Mouse (Mus musculus): ENCODE results near the gene Fasn.

Fasn gene

DNA sequence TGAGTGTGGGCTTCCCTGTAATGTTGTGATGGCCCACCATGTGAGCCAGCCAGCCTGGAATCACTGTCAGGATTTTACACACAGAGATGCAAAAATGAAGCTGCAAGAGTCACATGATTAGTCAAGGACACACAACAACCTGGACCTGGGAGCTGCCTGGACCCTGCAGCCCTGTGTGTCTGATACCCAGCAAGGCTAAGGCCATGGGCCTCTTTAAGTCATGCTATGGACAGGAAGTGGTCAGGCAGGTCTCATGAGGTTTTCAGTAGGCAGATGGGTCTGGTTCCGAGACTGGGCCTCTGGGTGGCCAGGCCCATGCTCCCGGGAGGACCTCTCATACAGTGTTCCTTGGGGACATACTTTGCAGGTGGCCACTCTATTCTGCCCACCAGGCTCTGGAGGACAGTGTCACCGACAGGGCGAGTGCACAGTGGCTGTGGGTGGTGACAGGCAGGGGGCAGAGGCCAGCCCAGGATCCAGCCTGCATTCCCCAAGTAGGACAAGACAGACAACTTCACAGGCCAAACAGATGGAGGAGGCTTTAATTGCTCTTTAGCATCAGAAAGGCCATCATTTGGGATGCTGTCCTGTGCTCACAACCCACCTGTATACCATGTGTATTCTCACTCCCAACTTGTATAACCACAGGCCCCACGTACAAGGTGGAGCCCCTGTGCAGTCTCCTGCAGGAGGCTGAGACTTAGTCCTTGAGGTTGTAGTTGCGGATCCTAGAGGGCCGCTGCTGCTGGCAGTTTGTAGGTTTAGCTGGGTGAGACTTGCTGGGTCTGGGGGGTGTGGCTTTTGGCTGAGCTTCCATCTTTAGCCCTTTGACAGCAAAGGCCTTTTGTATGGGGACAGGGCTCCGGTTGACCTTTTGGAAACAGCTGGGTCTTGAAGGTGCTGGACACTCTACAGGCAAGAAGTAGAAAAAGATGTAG lies 1.9 kb upstream of the Fasn start:
- DNase-seq, result no peak

DNA sequence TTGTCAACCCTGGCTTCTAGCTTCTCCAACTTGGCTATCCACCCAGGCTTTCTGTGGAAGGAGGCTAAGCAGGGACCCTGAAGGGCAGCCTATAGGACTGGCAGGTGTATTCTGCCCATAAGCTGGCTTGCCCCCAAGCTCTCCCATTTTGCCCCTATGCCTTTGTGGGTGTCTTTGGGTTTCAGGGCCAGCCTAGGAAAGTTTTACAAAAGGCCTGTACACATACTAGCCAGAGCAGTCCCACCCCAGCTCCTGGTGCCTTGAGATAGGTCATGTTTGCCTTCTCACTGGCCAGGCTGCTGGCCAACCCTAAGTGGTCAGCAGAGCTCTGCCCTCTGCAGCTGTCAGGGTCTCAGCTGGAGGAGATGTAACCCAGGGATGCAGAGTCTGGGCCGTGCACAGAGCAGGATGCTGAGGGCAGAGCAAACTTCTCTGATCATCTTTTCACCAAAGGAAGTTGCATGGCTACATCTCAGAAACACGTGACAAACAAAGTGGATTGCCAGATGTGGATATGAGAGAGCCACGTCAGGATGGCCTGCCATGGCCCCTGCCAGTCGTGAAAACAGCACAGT lies 1.0 kb upstream of the Fasn start:
- no peak for DNase-seq

DNA sequence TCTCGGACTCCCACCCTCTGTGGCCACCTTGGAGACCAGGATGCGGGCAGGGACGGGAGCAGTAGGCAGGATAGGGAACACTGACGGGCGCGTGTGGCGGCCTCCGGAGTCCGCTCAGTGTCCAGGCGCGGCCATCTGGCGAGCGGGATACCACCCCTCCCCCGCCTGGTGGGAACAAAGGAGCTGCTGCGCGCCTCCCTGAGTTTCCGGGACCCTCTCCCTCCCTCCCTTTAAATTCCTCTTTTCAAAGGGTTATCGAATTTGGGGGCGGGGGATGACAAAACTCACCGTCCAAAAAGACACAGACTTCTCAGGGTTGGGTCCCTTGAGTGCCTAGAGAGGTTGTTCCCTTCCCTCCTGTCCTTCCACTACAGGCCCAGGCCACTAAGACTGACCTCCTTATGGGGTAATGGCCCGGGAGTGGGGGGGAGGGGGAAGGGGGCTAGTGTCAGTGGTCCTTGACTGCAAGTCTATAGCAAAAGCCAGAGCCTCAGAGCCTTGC lies 491 bp upstream of the Fasn start:
- no peak for DNase-seq

- peak; percentile 81 for DNase-seq
Measured at GRCm38 (mm10) chr11:120823551-120823947, 798 bp downstream of the Fasn start.

DNA sequence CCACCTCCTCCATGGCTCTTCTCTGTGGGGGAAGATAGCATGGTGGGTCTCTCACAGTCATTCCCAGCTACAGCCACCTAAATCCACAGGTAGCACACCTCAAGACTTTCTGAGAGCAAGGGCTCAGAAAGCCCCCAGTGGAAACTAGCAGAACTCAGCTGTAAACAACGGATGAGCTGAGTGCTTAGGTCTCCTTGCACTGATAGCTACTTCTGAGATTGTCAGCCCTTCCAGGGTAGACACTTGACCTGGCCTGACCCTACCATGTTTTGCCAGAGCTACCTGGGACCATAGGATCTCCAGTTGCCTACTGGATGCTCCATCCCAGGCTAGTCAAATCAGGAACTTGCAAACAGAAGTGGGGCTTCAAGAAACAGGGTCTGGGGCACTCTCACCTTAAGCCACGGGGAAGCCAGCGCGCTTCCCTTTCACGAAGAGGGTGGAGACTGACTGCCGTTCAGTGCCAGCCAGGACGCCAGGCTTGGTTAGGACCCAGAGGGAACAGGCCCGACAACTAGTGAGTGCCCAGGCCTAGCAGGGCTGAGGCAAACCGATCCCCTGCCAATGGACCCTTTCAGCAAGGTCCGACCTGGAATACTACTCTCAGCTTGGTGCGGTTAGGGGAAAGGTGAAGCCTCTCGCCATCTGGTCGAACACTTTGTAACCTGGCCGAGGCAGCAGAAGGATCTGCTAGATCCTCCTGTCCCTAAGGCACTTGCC lies 1.4 kb downstream of the Fasn start:
- DNase-seq, result peak; percentile 43

GRCm38 (mm10) chr11:120822321-120822720 lies 2.0 kb downstream of the Fasn start:
- DNase-seq, result no peak

DNA sequence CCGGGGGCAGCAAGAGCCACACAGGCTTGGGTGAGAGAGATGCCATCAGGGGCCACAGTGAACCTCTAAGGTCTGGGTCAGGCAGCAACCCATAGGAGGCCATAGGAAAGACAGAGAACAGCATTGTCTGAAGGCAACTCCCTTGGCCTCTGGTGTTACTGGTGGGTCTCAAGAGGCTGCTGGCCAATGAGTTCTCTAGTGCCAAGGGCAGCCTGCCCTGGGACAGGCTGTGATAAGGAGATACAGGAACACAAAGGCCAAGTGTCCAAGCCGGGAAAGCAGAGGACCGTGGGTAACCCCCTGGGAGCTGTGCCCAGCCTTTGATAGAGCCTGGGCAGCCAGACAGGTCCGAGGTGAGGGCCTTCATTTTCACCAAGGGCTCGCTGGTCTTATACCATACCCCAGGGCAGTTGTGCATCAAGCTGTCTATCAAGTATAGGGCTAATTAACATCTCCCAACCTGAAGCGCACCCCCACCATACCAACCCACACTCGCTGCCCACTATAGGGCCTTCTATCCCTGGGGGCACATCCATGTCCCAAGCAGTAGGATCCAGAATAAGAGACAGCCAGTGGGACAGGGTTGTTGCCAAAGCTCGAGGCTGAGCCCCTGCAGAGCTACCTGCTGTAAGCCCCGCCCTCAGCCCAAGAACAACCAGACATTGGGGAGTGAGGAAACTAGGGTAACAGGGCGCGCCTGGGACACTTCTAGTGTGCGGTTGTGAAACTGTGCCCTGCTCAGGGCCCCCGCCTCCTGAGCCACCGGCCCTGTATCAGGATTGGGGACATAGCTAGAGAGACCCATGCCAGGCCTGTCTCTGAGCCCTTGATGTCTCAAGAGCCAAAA lies 3.0 kb downstream of the Fasn start:
- no peak for DNase-seq

- DNase-seq, result no peak
Measured at GRCm38 (mm10) chr11:120820546-120820945, 3.8 kb downstream of the Fasn start.

DNA sequence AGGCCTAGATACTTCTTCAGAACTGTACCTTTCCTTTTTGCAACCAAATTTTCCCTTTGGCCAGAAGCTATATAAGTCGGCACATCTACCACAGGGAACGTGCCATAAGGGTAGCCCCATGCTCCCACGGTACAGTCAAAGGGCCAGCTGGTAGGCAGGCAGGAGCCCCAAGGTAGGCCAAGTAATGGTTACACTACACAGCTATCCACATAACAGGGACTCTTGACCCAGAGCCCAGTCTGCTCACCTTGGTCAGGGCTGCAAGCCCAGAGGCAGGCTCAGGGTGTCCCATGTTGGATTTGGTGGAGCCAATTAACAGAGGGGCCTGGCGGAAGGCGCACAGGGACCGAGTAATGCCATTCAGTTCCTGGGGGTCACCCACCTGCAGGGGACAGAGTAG lies 4.8 kb downstream of the Fasn start:
- no peak for DNase-seq

DNA sequence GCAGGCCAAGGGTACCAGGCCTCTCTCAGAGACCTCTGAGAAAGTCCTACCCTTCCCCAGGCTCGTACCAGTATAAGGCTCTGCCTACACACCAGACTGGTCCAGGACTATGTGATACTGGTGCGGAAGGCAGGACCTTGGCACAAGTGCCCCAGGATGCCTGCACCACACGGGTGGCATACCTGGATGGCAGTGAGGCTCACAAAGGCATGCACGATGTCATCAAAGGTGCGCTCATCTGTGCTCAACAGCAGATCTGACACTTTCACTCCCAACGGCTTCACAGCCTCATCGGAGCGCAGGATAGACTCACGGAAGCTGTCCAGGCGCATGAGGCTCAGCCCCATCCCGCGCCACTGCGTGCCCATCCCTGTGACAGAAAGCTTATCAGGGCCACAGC lies 6.1 kb downstream of the Fasn start:
- no peak for DNase-seq

- no peak for DNase-seq
Measured at GRCm38 (mm10) chr11:120817358-120817757, 7.0 kb downstream of the Fasn start.

GRCm38 (mm10) chr11:120812068-120812467 lies 12.3 kb downstream of the Fasn start:
- DNase-seq, result no peak

- no peak for DNase-seq
Measured at GRCm38 (mm10) chr11:120808010-120808409, 16.3 kb downstream of the Fasn start.

GRCm38 (mm10) chr11:120805375-120806298 lies 18.7 kb downstream of the Fasn start:
- no peak for DNase-seq

DNA sequence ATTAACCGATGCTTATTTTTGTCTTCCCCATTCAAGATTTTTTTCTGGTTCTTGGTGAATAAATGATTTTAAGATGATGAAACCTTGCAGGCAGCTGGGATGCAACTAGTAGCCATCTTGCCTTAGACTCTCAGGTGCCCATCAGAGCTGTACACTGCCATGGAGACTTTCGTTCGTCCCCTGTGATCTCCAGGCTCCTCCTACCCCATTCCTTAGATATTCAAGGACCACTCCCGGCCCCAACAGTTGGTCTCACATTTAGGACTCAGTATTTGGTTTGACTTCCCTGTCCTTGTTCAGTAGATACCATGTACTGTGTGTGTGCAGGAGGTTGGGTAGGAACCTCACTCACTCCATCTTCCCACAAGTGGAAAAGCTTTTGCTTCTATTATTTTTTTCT lies 19.6 kb downstream of the Fasn start:
- DNase-seq, result no peak

DNA sequence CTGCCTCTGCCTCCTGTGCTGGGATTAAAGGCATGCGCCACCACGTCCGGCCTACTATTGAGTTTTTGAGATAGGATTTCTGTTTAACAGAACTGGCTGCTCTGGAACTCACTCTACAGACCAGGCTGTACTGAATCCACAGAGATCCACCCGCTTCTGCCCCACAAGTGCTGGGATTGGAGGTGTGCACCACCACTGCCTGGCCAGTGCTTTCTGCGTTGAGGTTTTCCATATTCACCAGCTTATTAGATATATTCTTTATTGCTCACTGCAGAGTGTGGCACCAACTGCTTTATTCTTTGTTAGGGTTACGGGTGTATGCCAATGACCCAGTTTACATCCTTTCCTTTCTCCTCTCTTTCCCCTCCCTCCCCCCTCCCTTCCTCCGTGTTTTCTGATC lies 20.1 kb downstream of the Fasn start:
- DNase-seq, result no peak

DNA sequence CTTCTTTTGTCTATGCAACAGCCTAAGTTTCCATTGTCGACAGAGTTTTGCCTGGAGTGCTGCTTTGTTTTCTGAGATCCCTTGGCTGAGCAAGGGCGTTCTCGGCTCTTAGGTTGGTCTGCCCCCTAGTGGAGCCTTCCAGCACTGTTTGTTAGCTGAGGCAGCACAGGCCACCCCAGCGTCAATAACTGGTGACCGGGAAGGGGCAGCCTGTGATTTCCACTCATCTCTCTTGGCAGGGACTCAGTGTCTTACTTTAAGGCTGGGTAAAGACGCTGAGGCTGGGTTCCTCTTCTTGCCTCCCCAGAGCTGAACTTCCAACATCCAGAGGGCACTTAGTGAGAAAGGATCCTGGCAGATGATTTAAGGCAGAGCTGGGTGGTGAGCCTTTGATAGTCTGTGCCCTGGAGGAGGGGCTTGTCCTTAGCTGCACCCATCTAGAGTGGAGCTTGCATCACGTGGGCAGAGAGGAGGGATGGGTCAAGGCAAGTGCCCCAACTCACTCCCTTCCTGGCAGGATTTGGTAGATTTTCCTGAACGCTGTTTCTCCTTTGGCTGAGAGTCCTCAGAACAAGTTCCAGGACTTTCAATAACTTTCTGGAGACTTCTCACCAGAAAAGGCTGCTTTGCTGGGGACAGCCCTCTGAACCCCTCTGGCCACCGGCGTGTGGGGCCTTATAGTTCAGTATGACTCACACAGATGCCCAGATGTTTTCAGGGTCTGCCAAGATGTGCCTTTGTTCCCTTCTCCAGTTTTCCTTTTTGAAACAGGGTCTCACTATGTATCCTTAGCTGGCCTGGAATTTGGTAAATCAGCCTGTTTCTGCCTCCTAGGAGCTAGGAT lies 24.1 kb downstream of the Fasn start:
- DNase-seq, result peak; percentile 95

DNA sequence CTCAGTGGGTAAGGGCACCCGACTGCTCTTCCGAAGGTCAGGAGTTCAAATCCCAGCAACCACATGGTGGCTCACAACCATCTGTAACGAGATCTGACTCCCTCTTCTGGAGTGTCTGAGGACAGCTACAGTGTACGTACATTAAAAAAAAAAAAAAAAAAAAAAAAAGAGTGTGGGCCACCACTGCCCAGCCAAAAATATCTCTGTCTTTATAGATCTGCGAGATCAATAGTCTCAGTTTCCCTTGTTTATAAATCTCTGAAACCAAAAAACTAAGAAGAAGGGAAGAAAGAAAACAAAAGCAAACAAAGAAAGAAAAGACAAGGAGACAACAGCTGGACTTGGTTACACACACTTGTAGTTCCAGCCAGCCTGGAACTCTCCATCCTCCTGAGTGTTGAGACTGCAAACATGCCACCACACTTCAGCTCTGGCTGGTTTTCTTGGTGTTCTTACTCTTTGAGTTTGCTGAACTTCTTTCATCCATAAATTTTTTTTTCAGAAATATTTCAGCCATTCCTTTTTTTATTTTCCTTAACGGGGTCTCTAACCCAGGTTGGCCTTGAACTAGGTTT lies 24.9 kb downstream of the Fasn start:
- DNase-seq, result no peak

DNA sequence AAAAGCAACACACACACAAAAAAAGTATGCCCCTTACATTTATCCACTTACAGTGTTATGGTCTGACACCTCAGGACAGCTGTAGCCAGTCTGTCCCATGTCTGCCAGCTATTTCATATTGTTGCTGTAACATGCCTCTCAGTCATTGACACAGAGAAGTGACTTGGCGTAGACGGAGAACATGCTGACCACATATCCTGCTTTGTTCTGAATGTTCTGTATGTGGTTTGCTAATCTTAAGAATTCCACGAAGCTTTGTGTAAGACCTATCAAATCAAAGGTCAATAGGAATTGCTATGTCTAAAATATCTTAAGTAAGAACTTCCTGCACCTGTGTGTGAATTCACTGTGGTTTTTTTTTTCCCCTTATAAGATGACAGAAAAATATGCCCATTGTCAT lies 26.1 kb downstream of the Fasn start:
- DNase-seq, result no peak

DNA sequence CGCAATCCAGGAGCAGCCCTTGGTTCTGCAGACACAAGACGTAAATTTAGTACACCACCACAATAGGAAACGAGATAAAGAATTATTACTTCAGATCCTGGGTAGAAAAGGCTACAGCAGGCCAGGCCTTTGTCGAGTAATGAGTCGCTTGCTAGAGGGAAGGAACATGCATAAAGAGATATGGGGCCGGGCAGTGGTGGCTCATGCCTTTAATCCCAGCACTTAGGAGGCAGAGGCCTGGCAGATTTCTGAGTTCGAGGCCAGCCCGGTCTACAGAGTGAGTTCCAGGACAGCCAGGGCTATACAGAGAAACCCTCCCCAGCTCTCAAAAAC lies 27.8 kb downstream of the Fasn start:
- DNase-seq, result no peak

Measured in kidney, postnatal 10 days (tissue).